Mouse (Mus musculus) forebrain, embryonic 10.5 days (tissue): Measurements from ENCODE around the gene Ncmap. TPM values are rescaled to one million over a fixed set of nuclear protein-coding genes. Genes with fewer than 3 reads are reported as not detected.
A peak's percentile ranks its signal among the peaks of the same experiment; 100 is the strongest.

ENCODE experiments used
- DNase-seq: peaks from one replicate; pipeline ENCODE4 v3.0.0-alpha.2; 2017; ENCODE audit warnings: low spot score; ENCODE audit errors: extremely low spot score
- H3K27ac ChIP-seq: fragments of 300-500 bp; sonication (generic); 2 replicates; pipeline ENCODE4 v1.5.1; 2016; ENCODE audit warnings: mild to moderate bottlenecking
- H3K27me3 ChIP-seq: fragments of 300-500 bp; sonication (generic); 2 replicates; pipeline ENCODE4 v1.6.1; 2016; ENCODE audit warnings: mild to moderate bottlenecking; ENCODE audit not compliant: poor library complexity, severe bottlenecking
- H3K36me3 ChIP-seq: fragments of 300-500 bp; sonication (generic); replicated peaks from 2 replicates; pipeline ENCODE4 v1.6.1; 2016; ENCODE audit warnings: mild to moderate bottlenecking, moderate library complexity
- H3K4me1 ChIP-seq: fragments of 300-500 bp; sonication (generic); 2 replicates; pipeline ENCODE4 v1.6.1; 2016
- H3K4me3 ChIP-seq: fragments of 300-500 bp; sonication (generic); 2 replicates; pipeline ENCODE4 v1.5.1; 2016; ENCODE audit warnings: mild to moderate bottlenecking, moderate library complexity
- H3K9me3 ChIP-seq: fragments of 300-500 bp; sonication (generic); 2 replicates; pipeline ENCODE4 v1.6.1; 2016; ENCODE audit warnings: mild to moderate bottlenecking, moderate library complexity
- WGBS: fragments of 180-500 bp; shearing (Covaris S2); methylation state at CpG from one replicate; pipeline ENCODE4 v1.1.7; 2016; 5-methylcytosine and 5-hydroxymethylcytosine counted together
- microRNA counts: library from miRNA; unstranded; fragments of <30 nt; microRNA quantifications from one replicate; lab custom pipeline; 2017
- microRNA-seq: library from miRNA; unstranded; fragments of <30 nt; microRNA quantifications from one replicate; pipeline ENCODE4, GENCODE M21; 2017
- polyA plus RNA-seq: library from polyadenylated mRNA; unstranded; fragments of >200 nt; fragmentation: Nextera tagmentation; extraction: Ambion mirVana; gene quantifications from 2 replicates; pipeline ENCODE4 v1.2.1, GENCODE M21; 2016

Gene Ncmap
- polyA plus RNA-seq, 1 experiment from 2014 or later: 0.40 TPM

GRCm38 (mm10) chr4:135323021-135323420 lies 75.0 kb downstream of the Ncmap start:
- no peak overlapping the region for H3K27ac ChIP-seq
- H3K4me1 ChIP-seq: no peaks in the 10 kb centered on the region
- H3K9me3 ChIP-seq: no peaks in the 10 kb centered on the region
- no peak overlapping the region for H3K4me3 ChIP-seq
- no peaks in the 10 kb centered on the region for H3K27me3 ChIP-seq
- no peak for DNase-seq
- peaks cover 100% of the 10 kb centered on the region for H3K36me3 ChIP-seq
- 96% methylated on average over 8 of the region's 8 CpGs for WGBS

MicroRNAs within 50 kb of the gene (microRNA counts, 519-probe panel; counts per million panel counts)
- 341 counts per million, percentile 65 among the panel's probes with 10 or more counts for microRNA mmu-miR-700 (lab: Ali Mortazavi, UCI)

Small RNAs within 50 kb of the gene (microRNA-seq; reads per million reads assigned to microRNA genes)
- 311 reads per million, percentile 60 among the genes with 10 or more reads in this experiment for gene Mir700

Other genes starting within 250 kb of the Ncmap start
- gene Clic4, start 125.4 kb downstream of the Ncmap start, polyA plus RNA-seq: 210 and 227 TPM in 2 replicates
- 235 and 240 TPM in 2 replicates for gene Srrm1, start 44.9 kb downstream of the Ncmap start, polyA plus RNA-seq
- gene Rcan3, start 35.6 kb upstream of the Ncmap start, polyA plus RNA-seq: 10.4 and 10.7 TPM in 2 replicates
- 0.16 and 0.32 TPM in 2 replicates for gene Stpg1, start 96.6 kb upstream of the Ncmap start, polyA plus RNA-seq
- 0.95 and 2.9 TPM in 2 replicates for gene Nipal3, start 96.8 kb upstream of the Ncmap start, polyA plus RNA-seq
- 3.4 and 3.9 TPM in 2 replicates for gene Grhl3, start 175.4 kb upstream of the Ncmap start, polyA plus RNA-seq